Mouse (Mus musculus) heart, adult 2 months (tissue): ENCODE measurements around the gene Fam198a.

Experiments used
- CTCF ChIP-seq: fragments of 200-600 bp; IDR thresholded peaks from 2 replicates; pipeline ENCODE4 v1.8.1; 2022; ENCODE audit warnings: antibody characterized with exemption, mild to moderate bottlenecking, moderate library complexity
- POLR2A ChIP-seq: fragments of 200-500 bp; IDR thresholded peaks from 2 replicates; pipeline ENCODE4 v1.6.1; 2011; ENCODE audit warnings: mild to moderate bottlenecking, low read depth, low read length, control low read depth; ENCODE audit not compliant: insufficient read depth

- no peak for TF ChIP-seq CTCF
- TF ChIP-seq POLR2A = no peak
Measured at GRCm38 (mm10) chr9:121919027-121919501, 31.7 kb upstream of the Fam198a start.
